Mouse (Mus musculus) lung, adult 2 months (tissue): ENCODE results near the gene Hoxa10.

Experiments used
- CTCF ChIP-seq: fragments of 200-500 bp; IDR thresholded peaks from 2 replicates; pipeline ENCODE4 v1.5.1; 2011; ENCODE audit warnings: mild to moderate bottlenecking, low read length, control low read depth; ENCODE audit not compliant: insufficient read depth
- POLR2A ChIP-seq: fragments of 200-500 bp; IDR thresholded peaks from 2 replicates; pipeline ENCODE4 v1.6.1; 2011; ENCODE audit warnings: low read depth, mild to moderate bottlenecking, control low read depth, low read length, borderline replicate concordance; ENCODE audit errors: extremely low read depth

GRCm38 (mm10) chr6:52225612-52226568, 14.8 kb downstream of the Hoxa10 start:
- no peak for TF ChIP-seq CTCF
- no peak for TF ChIP-seq POLR2A
